Mouse (Mus musculus) hindbrain, embryonic 15.5 days (tissue): ENCODE measurements at regions not wholly inside any gene's neighbourhood (a gene's known extent, or its start where the extent isn't known, plus 50 kb on each side); places are given as distances from the start of the nearest gene placed in this dataset.

ENCODE experiments used
- ATAC-seq: fragments of 200-750 bp; cut with Nextera tagmentation; 2 replicates; pipeline ENCODE4 v1.8.0; 2017; ENCODE audit warnings: low read depth, moderate number of reproducible peaks, moderate TSS enrichment; ENCODE audit not compliant: low FRiP score
- H3K27ac ChIP-seq: fragments of 300-500 bp; sonication (generic); replicated peaks from 2 replicates; pipeline ENCODE4 v1.5.1; 2015; ENCODE audit warnings: mild to moderate bottlenecking, inconsistent platforms
- H3K27me3 ChIP-seq: fragments of 300-500 bp; sonication (generic); 2 replicates; pipeline ENCODE4 v1.6.1; 2015; ENCODE audit warnings: control low read depth, inconsistent platforms
- H3K36me3 ChIP-seq: fragments of 300-500 bp; sonication (generic); 2 replicates; pipeline ENCODE4 v1.6.1; 2015; ENCODE audit warnings: control low read depth, inconsistent platforms
- H3K4me1 ChIP-seq: fragments of 300-500 bp; sonication (generic); replicated peaks from 2 replicates; pipeline ENCODE4 v1.6.1; 2015; ENCODE audit warnings: control low read depth, inconsistent platforms
- H3K4me2 ChIP-seq: fragments of 300-500 bp; sonication (generic); 2 replicates; pipeline ENCODE4 v1.6.1; 2015; ENCODE audit warnings: moderate library complexity, mild to moderate bottlenecking, inconsistent platforms
- H3K4me3 ChIP-seq: fragments of 300-500 bp; sonication (generic); 2 replicates; pipeline ENCODE4 v1.5.1; 2015; ENCODE audit warnings: mild to moderate bottlenecking, inconsistent platforms
- H3K9ac ChIP-seq: fragments of 300-500 bp; sonication (generic); 2 replicates; pipeline ENCODE4 v1.6.1; 2015; ENCODE audit warnings: inconsistent platforms
- H3K9me3 ChIP-seq: fragments of 300-500 bp; sonication (generic); 2 replicates; pipeline ENCODE4 v1.6.1; 2016; ENCODE audit warnings: control low read depth, inconsistent platforms
- WGBS: fragments of 180-500 bp; shearing (Covaris S2); methylation state at CpG from one replicate; pipeline ENCODE4 v1.1.7; 2015; 5-methylcytosine and 5-hydroxymethylcytosine counted together

DNA sequence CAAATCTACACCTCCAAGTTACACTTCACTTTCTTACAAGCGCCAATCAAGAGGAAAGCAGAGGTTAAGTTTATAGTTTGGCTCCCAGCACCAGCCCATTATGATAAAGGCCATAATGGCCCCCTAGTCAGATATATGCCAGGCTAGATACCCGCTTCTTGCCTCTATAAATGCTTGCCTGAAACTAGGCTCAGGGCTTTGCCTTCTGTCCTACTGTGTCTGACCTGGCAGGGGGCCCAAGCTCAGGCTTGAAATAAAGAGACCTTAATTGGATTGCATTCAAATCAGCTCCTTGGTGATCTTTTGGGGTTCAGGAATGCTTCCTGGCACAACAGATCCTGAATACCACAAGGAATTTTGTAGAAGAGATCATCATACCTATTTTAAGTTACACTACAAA is 66.8 kb upstream of the Tspan8 start:
- Histone ChIP-seq H3K4me2 (no peak overlapping the region), H3K9me3 (no peaks in the 10 kb centered on the region), H3K9ac (no peak overlapping the region), H3K4me3 (no peak overlapping the region), H3K36me3 (no peaks in the 10 kb centered on the region), H3K27ac (no peak overlapping the region), H3K27me3 (no peaks in the 10 kb centered on the region), H3K4me1 (0 out of 2 replicates have a peak, but pooled peaks cover 3% of the 10 kb centered on the region)
- ATAC-seq: no peak
- WGBS: 59% methylated on average over 2 of the region's 2 CpGs

DNA sequence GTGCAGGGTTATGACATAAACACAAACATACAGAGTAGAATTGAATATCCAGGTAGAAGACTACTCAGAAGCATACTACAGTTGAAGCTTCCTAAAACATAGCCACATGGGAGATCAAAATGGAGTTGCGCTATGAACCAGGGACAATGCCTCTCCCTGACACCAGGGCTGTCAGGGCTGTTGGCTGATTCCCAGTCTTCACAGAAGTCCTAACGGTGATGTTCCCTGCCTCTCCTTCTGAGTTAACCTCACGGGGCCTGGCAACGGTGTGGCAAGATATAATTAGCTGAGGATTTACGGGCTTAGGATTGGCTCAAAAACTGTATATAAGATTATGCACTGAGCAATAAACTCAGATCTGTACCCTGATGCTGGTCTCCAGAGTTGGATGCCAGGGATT is 66.4 kb upstream of the Tspan8 start:
- no peaks in the 10 kb centered on the region for H3K27me3 ChIP-seq
- H3K4me2 ChIP-seq: no peak overlapping the region
- 0 out of 2 replicates have a peak, but pooled peaks cover 3% of the 10 kb centered on the region for H3K4me1 ChIP-seq
- H3K27ac ChIP-seq: no peak overlapping the region
- no peaks in the 10 kb centered on the region for H3K36me3 ChIP-seq
- H3K9me3 ChIP-seq: no peaks in the 10 kb centered on the region
- WGBS: 65% methylated on average over 5 of the region's 5 CpGs
- H3K9ac ChIP-seq: no peak overlapping the region
- H3K4me3 ChIP-seq: no peak overlapping the region
- ATAC-seq: no peak

DNA sequence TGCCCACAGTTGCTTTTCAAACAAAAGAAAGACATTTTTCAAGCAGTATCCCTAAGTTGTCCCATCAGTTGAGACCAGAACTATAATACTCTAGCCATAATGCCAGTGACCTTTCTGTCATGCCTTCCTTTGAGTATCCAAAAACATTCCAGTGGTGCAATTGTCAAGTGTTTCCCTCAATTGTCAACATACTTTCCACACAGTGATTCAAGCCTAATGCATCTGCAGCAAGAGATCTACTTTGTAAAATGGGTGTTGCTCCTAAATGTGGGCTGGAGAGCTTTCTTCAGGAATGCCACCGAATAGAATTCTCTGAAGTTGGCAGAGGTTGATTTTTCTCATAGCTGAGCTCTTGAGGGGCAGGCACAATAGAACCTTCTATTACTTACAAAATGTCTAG is 58.0 kb upstream of the Tspan8 start:
- no peak overlapping the region for H3K4me3 ChIP-seq
- no peaks in the 10 kb centered on the region for H3K9me3 ChIP-seq
- H3K4me2 ChIP-seq: no peak overlapping the region
- WGBS: 78% methylated on average over 1 of the region's 1 CpGs
- no peaks in the 10 kb centered on the region for H3K4me1 ChIP-seq
- H3K9ac ChIP-seq: no peak overlapping the region
- no peak for ATAC-seq
- H3K27me3 ChIP-seq: no peaks in the 10 kb centered on the region
- no peaks in the 10 kb centered on the region for H3K36me3 ChIP-seq
- no peak overlapping the region for H3K27ac ChIP-seq
